Mouse (Mus musculus): ENCODE results near the gene Mllt10. TPM values are rescaled to one million over a fixed set of nuclear protein-coding genes. Genes with fewer than 3 reads are reported as not detected.

Gene Mllt10
- total and polyA plus RNA-seq, 3 experiments, result 33.3 to 64.1 TPM; not detected in 1

DNA sequence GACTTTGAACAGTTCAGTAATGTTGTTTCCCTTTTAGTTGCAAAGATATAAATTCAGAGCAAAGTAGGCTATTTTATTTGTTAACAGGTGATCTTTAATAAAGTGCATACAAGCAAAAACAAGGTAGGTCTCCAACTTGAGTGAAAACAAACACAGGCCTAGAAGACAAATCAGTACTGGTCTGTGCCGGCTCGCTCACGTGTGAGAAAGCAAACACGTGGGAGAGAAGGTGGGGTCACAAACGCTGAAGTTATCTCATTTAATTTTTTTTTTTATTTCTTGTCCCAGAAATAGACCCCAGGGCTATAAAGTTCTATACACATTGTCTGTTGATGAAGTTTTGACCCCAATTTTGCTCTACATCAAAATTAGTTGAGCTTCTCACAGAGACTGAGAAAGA lies 29.9 kb upstream of the Mllt10 start:
- TF ChIP-seq SIN3A (IDR thresholded peaks at IDR 0.05; ENCODE audit: low read length) (no peak), ZC3H11A (IDR thresholded peaks at IDR 0.05; ENCODE audit: low read depth, low read length) (no peak), POLR2AphosphoS5 (IDR thresholded peaks at IDR 0.05; ENCODE audit: borderline replicate concordance, low read depth, low read length) (no peak), CTCF (IDR thresholded peaks at IDR 0.05 in 2 of 3, conservative IDR thresholded peaks at IDR 0.05 in 1 of 3; ENCODE audit: control insufficient read depth in 1 of 3, insufficient read depth in 1 of 3, low read depth in 2 of 3, low read length in 3 of 3, poor library complexity in 1 of 3, severe bottlenecking in 1 of 3) (no peak), CHD1 (IDR thresholded peaks at IDR 0.05; ENCODE audit: low read depth, low read length) (no peak), MAFK (IDR thresholded peaks at IDR 0.05; ENCODE audit: borderline replicate concordance, low read depth, low read length) (no peak), ZMIZ1 (IDR thresholded peaks at IDR 0.05; ENCODE audit: low read depth, low read length) (no peak), JUND (IDR thresholded peaks at IDR 0.05; ENCODE audit: low read depth, low read length) (no peak), MAX (IDR thresholded peaks at IDR 0.05; ENCODE audit: low read length) (no peak)
- no peak overlapping the region for H3K9ac ChIP-seq (ENCODE audit: control insufficient read depth, low read depth, low read length, poor library complexity, severe bottlenecking)
- DNase-seq (ENCODE audit: low read depth, low spot score), result no peak
- H3K36me3 ChIP-seq (ENCODE audit: control insufficient read depth in 1 of 2, insufficient read depth in 2 of 2, low read length in 2 of 2), result no peaks in the 10 kb centered on the region
- no peaks in the 10 kb centered on the region for H3K9me3 ChIP-seq (replicated peaks; ENCODE audit: insufficient read depth, low read length)
- H3K27ac ChIP-seq (ENCODE audit: control insufficient read depth, low read depth, low read length), result no peak overlapping the region
- H3K79me2 ChIP-seq (ENCODE audit: control insufficient read depth, insufficient read depth, low read length, poor library complexity), result no peaks in the 10 kb centered on the region
- peaks cover 2 to 8% of the 10 kb centered on the region in 2 experiments; a peak in 3 of 4 replicates for H3K27me3 ChIP-seq (ENCODE audit: control insufficient read depth in 1 of 2, insufficient read depth in 2 of 2, low read length in 2 of 2)
- no peak overlapping the region for H3K4me3 ChIP-seq (ENCODE audit: control insufficient read depth in 1 of 2, insufficient read depth in 1 of 2, low read depth in 2 of 2, low read length in 2 of 2)
- peaks cover 0 to 5% of the 10 kb centered on the region in 2 experiments; a peak in 1 of 4 replicates for H3K4me1 ChIP-seq (ENCODE audit: control insufficient read depth in 1 of 2, insufficient read depth in 2 of 2, low read length in 2 of 2)

DNA sequence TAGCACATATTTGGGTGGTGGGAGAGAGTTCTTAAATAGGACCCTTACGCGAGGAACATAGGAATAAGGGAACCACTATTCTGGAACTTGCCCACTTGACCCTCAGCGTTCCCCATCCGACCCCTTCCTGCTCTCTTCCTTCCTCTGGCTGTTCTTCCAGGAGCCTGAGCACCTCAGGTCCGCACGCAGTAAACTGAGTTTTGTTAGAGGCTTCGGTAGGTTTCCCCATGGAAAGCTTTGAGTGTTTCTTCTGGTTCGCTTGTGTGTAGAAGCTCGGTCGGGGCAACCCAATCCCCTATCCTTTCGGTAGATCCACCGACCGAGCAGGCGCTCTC lies 29.3 kb upstream of the Mllt10 start:
- no peak for DNase-seq (ENCODE audit: low read depth, low spot score)
- Histone ChIP-seq H3K4me1 (ENCODE audit: control insufficient read depth in 1 of 2, insufficient read depth in 2 of 2, low read length in 2 of 2) (peaks cover 0 to 5% of the 10 kb centered on the region in 2 experiments; a peak in 1 of 4 replicates), H3K27ac (ENCODE audit: control insufficient read depth, low read depth, low read length) (no peak overlapping the region), H3K79me2 (ENCODE audit: control insufficient read depth, insufficient read depth, low read length, poor library complexity) (no peaks in the 10 kb centered on the region), H3K9me3 (replicated peaks; ENCODE audit: insufficient read depth, low read length) (no peaks in the 10 kb centered on the region), H3K4me3 (ENCODE audit: control insufficient read depth in 1 of 2, insufficient read depth in 1 of 2, low read depth in 2 of 2, low read length in 2 of 2) (no peak overlapping the region), H3K27me3 (ENCODE audit: control insufficient read depth in 1 of 2, insufficient read depth in 2 of 2, low read length in 2 of 2) (peaks cover 2 to 8% of the 10 kb centered on the region in 2 experiments; a peak in 3 of 4 replicates), H3K36me3 (ENCODE audit: control insufficient read depth in 1 of 2, insufficient read depth in 2 of 2, low read length in 2 of 2) (no peaks in the 10 kb centered on the region), H3K9ac (ENCODE audit: control insufficient read depth, low read depth, low read length, poor library complexity, severe bottlenecking) (no peak overlapping the region)
- TF ChIP-seq POLR2A (IDR thresholded peaks at IDR 0.05; ENCODE audit: control insufficient read depth in 1 of 2, insufficient read depth in 1 of 2, low read depth in 1 of 2, low read length in 2 of 2, poor library complexity in 1 of 2), result no peak
- no peak for TF ChIP-seq CHD1 (IDR thresholded peaks at IDR 0.05; ENCODE audit: low read depth, low read length)
- TF ChIP-seq JUND (IDR thresholded peaks at IDR 0.05; ENCODE audit: low read depth, low read length), result no peak
- TF ChIP-seq USF2 (IDR thresholded peaks at IDR 0.05; ENCODE audit: borderline replicate concordance in 1 of 2, insufficient read depth in 1 of 2, low read depth in 1 of 2, low read length in 2 of 2), result no peak
- no peak for TF ChIP-seq SMC3 (IDR thresholded peaks at IDR 0.05; ENCODE audit: low read depth, low read length)
- TF ChIP-seq RAD21 (IDR thresholded peaks at IDR 0.05; ENCODE audit: low read depth, low read length), result no peak
- TF ChIP-seq BHLHE40 (IDR thresholded peaks at IDR 0.05; ENCODE audit: borderline replicate concordance, low read depth, low read length), result no peak
- TF ChIP-seq HCFC1 (IDR thresholded peaks at IDR 0.05; ENCODE audit: low read depth, low read length), result no peak
- no peak for TF ChIP-seq GABPA (IDR thresholded peaks at IDR 0.05; ENCODE audit: low read depth, low read length)
- no peak for TF ChIP-seq CTCF (IDR thresholded peaks at IDR 0.05 in 2 of 3, conservative IDR thresholded peaks at IDR 0.05 in 1 of 3; ENCODE audit: control insufficient read depth in 1 of 3, insufficient read depth in 1 of 3, low read depth in 2 of 3, low read length in 3 of 3, poor library complexity in 1 of 3, severe bottlenecking in 1 of 3)
- no peak for TF ChIP-seq RCOR1 (IDR thresholded peaks at IDR 0.05; ENCODE audit: low read depth, low read length)
- no peak for TF ChIP-seq NELFE (IDR thresholded peaks at IDR 0.05; ENCODE audit: low read depth, low read length)
- TF ChIP-seq ZC3H11A (IDR thresholded peaks at IDR 0.05; ENCODE audit: low read depth, low read length), result no peak

Data from MEL (cell line).